Mouse (Mus musculus) intestine, embryonic 15.5 days (tissue): ENCODE results near the gene Ano9. TPM values are rescaled to one million over a fixed set of nuclear protein-coding genes. Genes with fewer than 3 reads are reported as not detected.

Source experiments
- ATAC-seq: fragments of 200-750 bp; cut with Nextera tagmentation; 2 replicates; pipeline ENCODE4 v1.8.0; 2017; ENCODE audit warnings: moderate TSS enrichment, moderate library complexity
- H3K27ac ChIP-seq: fragments of 300-500 bp; sonication (generic); 2 replicates; pipeline ENCODE4 v1.5.1; 2015; ENCODE audit warnings: mild to moderate bottlenecking, inconsistent platforms
- H3K27me3 ChIP-seq: fragments of 300-500 bp; sonication (generic); replicated peaks from 2 replicates; pipeline ENCODE4 v1.6.1; 2015; ENCODE audit warnings: inconsistent platforms
- H3K36me3 ChIP-seq: fragments of 300-500 bp; sonication (generic); 2 replicates; pipeline ENCODE4 v1.6.1; 2015; ENCODE audit warnings: inconsistent platforms
- H3K4me1 ChIP-seq: fragments of 300-500 bp; sonication (generic); replicated peaks from 2 replicates; pipeline ENCODE4 v1.6.1; 2015; ENCODE audit warnings: inconsistent platforms
- H3K4me2 ChIP-seq: fragments of 300-500 bp; sonication (generic); replicated peaks from 2 replicates; pipeline ENCODE4 v1.6.1; 2015; ENCODE audit warnings: mild to moderate bottlenecking, inconsistent platforms
- H3K4me3 ChIP-seq: fragments of 300-500 bp; sonication (generic); replicated peaks from 2 replicates; pipeline ENCODE4 v1.5.1; 2015; ENCODE audit warnings: inconsistent platforms
- H3K9ac ChIP-seq: fragments of 300-500 bp; sonication (generic); 2 replicates; pipeline ENCODE4 v1.6.1; 2015; ENCODE audit warnings: inconsistent platforms
- H3K9me3 ChIP-seq: fragments of 300-500 bp; sonication (generic); 2 replicates; pipeline ENCODE4 v1.6.1; 2016; ENCODE audit warnings: inconsistent platforms
- WGBS: fragments of 180-500 bp; shearing (Covaris S2); methylation state at CpG from one replicate; pipeline ENCODE4 v1.1.7; 2015; 5-methylcytosine and 5-hydroxymethylcytosine counted together
- polyA plus RNA-seq: library from polyadenylated mRNA; unstranded; fragments of >200 nt; fragmentation: Nextera tagmentation; extraction: Ambion mirVana; gene quantifications from 2 replicates; pipeline ENCODE4 v1.2.1, GENCODE M21; 2015

Gene Ano9
- polyA plus RNA-seq, 1 experiment from 2014 or later, result 29.5 TPM

DNA sequence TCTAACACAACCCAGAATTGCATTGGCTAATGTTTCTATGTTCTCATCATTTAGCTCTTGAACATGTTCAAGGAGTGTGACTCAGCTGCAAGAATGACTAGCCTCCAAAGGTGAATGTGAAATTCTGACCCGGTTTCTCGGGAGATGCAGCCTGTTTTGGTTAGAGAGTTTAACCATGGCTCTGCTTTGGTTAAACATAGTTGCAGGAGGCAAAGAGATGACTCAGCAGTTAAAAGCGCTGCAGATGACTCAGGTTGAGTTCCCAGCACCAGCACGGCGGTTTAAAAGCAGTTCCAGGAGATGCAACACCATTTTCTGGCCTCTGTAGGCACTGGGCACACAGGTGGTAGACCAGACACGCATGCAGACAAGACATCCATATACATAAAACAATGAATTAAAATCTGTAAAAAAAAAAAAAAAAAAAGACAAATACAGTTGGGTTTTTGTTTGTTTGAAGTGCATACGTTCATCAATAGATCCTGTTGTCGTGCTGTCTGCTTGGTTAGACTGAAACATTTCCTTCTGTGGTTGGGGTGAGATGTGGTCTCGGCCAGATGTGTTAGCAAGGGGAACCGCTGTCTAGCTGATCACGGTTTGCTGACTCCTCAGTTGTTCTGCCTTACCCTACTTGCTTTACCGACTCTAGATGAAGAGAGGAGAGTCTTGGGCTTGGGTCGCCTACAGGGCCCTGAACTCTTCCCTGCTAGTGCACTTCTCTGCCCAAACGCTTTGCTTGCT lies 58.8 kb downstream of the Ano9 start:
- Histone ChIP-seq H3K4me3 (no peak overlapping the region), H3K9me3 (no peaks in the 10 kb centered on the region), H3K36me3 (no peaks in the 10 kb centered on the region), H3K27ac (no peak overlapping the region), H3K4me2 (no peak overlapping the region), H3K27me3 (no peaks in the 10 kb centered on the region), H3K9ac (no peak overlapping the region), H3K4me1 (peaks cover 18% of the 10 kb centered on the region)
- no peak for ATAC-seq
- WGBS, result 89% methylated on average over 14 of the region's 14 CpGs

DNA sequence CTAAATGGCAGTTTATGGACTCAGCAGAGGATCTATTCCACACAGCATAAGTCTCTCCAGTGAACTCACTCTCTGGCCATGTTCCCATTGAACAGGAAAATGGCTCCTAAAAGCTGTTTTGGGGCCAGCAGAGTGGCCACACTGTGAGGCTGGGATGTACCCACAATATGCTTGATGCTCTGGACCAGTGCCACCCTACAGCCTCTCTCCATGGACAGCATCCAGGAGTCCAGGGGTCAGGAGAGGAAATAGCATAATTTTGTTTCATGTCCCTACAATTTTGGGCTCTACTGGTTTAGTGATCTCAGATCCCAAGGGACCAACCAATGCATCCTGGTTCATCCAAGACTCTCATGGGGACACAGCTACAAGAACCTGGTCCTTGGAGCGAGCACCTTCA lies 60.1 kb downstream of the Ano9 start:
- WGBS, result 97% methylated on average over 1 of the region's 1 CpGs
- Histone ChIP-seq H3K4me1 (peaks cover 17% of the 10 kb centered on the region), H3K9ac (no peak overlapping the region), H3K27ac (no peak overlapping the region), H3K4me3 (no peak overlapping the region), H3K4me2 (no peak overlapping the region), H3K27me3 (no peaks in the 10 kb centered on the region), H3K9me3 (no peaks in the 10 kb centered on the region), H3K36me3 (no peaks in the 10 kb centered on the region)
- ATAC-seq, result no peak

DNA sequence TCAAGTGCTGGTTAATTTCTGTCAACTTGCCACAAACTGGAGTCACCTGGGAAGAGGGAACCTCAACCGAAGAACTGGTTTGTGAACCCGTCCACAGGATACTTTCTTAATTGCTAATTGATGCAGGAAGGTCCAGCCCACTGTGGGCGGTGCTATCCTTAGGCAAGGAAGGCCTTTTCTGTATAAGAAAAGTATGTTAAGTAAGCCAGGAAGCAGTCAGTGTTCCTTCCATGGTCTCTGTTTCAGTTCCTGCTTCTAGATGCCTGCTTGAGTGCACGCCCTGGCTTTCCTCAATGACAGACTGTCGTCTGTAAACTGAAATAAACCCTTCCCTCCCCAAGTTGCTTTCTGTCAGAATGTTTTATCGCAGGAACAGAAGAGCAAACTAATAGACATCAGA lies 60.6 kb downstream of the Ano9 start:
- no peak overlapping the region for H3K9ac ChIP-seq
- 81% methylated on average over 6 of the region's 6 CpGs for WGBS
- H3K4me3 ChIP-seq, result no peak overlapping the region
- no peak overlapping the region for H3K27ac ChIP-seq
- H3K9me3 ChIP-seq, result no peaks in the 10 kb centered on the region
- H3K27me3 ChIP-seq, result no peaks in the 10 kb centered on the region
- no peaks in the 10 kb centered on the region for H3K36me3 ChIP-seq
- no peak for ATAC-seq
- peaks cover 13% of the 10 kb centered on the region for H3K4me1 ChIP-seq
- no peak overlapping the region for H3K4me2 ChIP-seq

DNA sequence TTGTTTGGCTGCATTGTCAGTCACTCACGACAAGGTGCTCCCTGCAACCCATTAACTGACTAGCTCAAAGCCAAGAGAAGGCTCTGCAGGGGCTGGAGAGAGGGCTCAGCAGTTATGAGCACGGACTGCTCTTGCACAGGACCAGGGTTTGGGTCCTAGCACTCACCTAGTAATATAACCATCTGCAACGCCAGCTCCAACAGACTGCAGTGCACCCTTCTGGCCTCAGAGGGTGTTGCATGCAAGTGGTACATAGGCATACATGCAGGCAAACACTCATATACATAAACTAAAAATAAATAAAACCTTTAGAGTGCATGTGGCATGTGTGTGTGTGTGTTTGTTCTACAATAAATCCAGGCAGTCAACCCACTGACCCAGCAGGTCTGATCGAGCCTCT lies 61.8 kb downstream of the Ano9 start:
- Histone ChIP-seq H3K36me3 (no peaks in the 10 kb centered on the region), H3K9ac (no peak overlapping the region), H3K27me3 (no peaks in the 10 kb centered on the region), H3K27ac (no peak overlapping the region), H3K9me3 (no peaks in the 10 kb centered on the region), H3K4me1 (peaks cover 6% of the 10 kb centered on the region; the same call in 1 of the 2 replicates), H3K4me3 (no peak overlapping the region), H3K4me2 (no peak overlapping the region)
- 77% methylated on average over 4 of the region's 4 CpGs for WGBS
- ATAC-seq, result no peak

DNA sequence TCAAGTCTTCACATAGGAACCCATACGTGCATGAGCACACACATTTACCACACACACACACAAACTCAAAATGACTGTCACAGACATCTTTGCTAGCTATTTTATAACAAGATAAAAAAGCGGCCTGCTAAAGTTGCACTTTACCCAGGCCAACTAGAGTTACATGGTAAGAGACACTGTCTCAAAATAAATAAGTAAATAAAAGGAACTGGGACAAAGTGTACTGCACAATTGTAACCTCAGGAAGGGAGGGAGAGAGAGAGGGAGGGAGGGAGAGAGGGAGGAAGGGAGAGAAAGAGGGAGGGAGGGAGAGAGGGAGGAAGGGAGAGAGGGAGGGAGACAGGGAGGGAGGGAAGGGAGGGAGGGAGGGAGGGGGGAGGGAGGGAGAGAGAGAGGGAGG lies 65.2 kb downstream of the Ano9 start:
- Histone ChIP-seq H3K36me3 (no peaks in the 10 kb centered on the region), H3K4me3 (no peak overlapping the region), H3K27me3 (no peaks in the 10 kb centered on the region), H3K4me1 (peaks cover 7% of the 10 kb centered on the region), H3K4me2 (no peak overlapping the region), H3K9ac (no peak overlapping the region), H3K9me3 (no peaks in the 10 kb centered on the region), H3K27ac (no peak overlapping the region)
- WGBS, result 73% methylated on average over 2 of the region's 2 CpGs
- no peak for ATAC-seq

DNA sequence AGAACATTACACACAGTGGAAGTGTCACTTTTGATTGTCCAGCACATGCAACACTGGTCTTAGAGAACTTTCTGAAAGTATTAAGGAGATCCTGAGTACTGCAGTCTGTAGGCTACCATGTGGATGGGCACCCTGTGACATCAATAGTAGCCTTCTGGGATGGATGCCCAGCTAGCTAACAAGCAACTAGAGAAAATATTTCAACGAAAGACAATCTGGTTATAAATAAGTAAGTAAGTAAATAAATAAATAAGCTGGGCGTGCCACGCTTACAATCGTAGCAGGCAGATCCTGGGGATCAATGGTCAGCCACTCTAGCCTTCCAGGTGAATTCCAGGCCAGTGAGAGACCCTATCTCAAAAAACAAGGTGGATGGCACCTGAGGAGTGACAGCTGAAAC lies 65.6 kb downstream of the Ano9 start:
- Histone ChIP-seq H3K4me3 (no peak overlapping the region), H3K27ac (no peak overlapping the region), H3K36me3 (no peaks in the 10 kb centered on the region), H3K9me3 (no peaks in the 10 kb centered on the region), H3K9ac (no peak overlapping the region), H3K4me1 (peaks cover 11% of the 10 kb centered on the region), H3K4me2 (no peak overlapping the region), H3K27me3 (no peaks in the 10 kb centered on the region)
- 83% methylated on average over 4 of the region's 4 CpGs for WGBS
- ATAC-seq, result no peak

Other genes starting within 250 kb of the Ano9 start
- gene Psmd13, start 235.8 kb downstream of the Ano9 start, polyA plus RNA-seq, result 194 and 214 TPM in 2 replicates
- gene Sirt3, start 235.5 kb downstream of the Ano9 start, polyA plus RNA-seq, result 27.7 and 31.4 TPM in 2 replicates
- not detected in 2 replicates for gene Cox8b, start 217.4 kb downstream of the Ano9 start, polyA plus RNA-seq
- gene Nlrp6, start 196.9 kb downstream of the Ano9 start, polyA plus RNA-seq, result 42.9 and 46.8 TPM in 2 replicates
- gene Pgghg, start 176.4 kb downstream of the Ano9 start, polyA plus RNA-seq, result 21.6 and 21.9 TPM in 2 replicates
- 2.4 and 3.4 TPM in 2 replicates for gene Ifitm5, start 167.5 kb downstream of the Ano9 start, polyA plus RNA-seq
- 0.69 TPM in 1 of 2 replicates, not detected in the other for gene Gm45717, start 161.9 kb downstream of the Ano9 start, polyA plus RNA-seq
- 1,251 and 1,347 TPM in 2 replicates for gene Ifitm2, start 161.8 kb downstream of the Ano9 start, polyA plus RNA-seq
- gene Ifitm1, start 150.6 kb downstream of the Ano9 start, polyA plus RNA-seq, result 145 and 148 TPM in 2 replicates
- gene Ifitm3, start 107.0 kb downstream of the Ano9 start, polyA plus RNA-seq, result 255 and 288 TPM in 2 replicates
- gene Ifitm6, start 99.9 kb downstream of the Ano9 start, polyA plus RNA-seq, result 1.6 and 3.6 TPM in 2 replicates
- not detected in 2 replicates for gene Gm17387, start 88.7 kb downstream of the Ano9 start, polyA plus RNA-seq
- 7.9 and 10.7 TPM in 2 replicates for gene B4galnt4, start 56.7 kb downstream of the Ano9 start, polyA plus RNA-seq
- gene Pkp3, start 39.6 kb downstream of the Ano9 start, polyA plus RNA-seq, result 24.6 and 26.1 TPM in 2 replicates
- 17.8 and 20.5 TPM in 2 replicates for gene Sigirr, start 17.2 kb downstream of the Ano9 start, polyA plus RNA-seq
- gene Ptdss2, start 4.6 kb upstream of the Ano9 start, polyA plus RNA-seq, result 58.0 and 59.7 TPM in 2 replicates
- gene Rnh1, start 55.1 kb upstream of the Ano9 start, polyA plus RNA-seq, result 123 and 155 TPM in 2 replicates
- 92.9 and 107 TPM in 2 replicates for gene Hras, start 76.2 kb upstream of the Ano9 start, polyA plus RNA-seq
- gene Lrrc56, start 76.4 kb upstream of the Ano9 start, polyA plus RNA-seq, result 5.1 and 5.4 TPM in 2 replicates
- gene Lmntd2, start 96.3 kb upstream of the Ano9 start, polyA plus RNA-seq, result 3.5 and 3.6 TPM in 2 replicates
- 63.7 and 70.0 TPM in 2 replicates for gene Rassf7, start 98.1 kb upstream of the Ano9 start, polyA plus RNA-seq
- 61.9 and 62.1 TPM in 2 replicates for gene Phrf1, start 111.0 kb upstream of the Ano9 start, polyA plus RNA-seq
- 5.2 and 5.7 TPM in 2 replicates for gene Irf7, start 148.7 kb upstream of the Ano9 start, polyA plus RNA-seq
- 75.8 and 96.1 TPM in 2 replicates for gene Cdhr5, start 159.0 kb upstream of the Ano9 start, polyA plus RNA-seq
- 203 and 260 TPM in 2 replicates for gene Sct, start 161.3 kb upstream of the Ano9 start, polyA plus RNA-seq
- 0.35 and 0.40 TPM in 2 replicates for gene Drd4, start 174.2 kb upstream of the Ano9 start, polyA plus RNA-seq
- gene Deaf1, start 209.9 kb upstream of the Ano9 start, polyA plus RNA-seq, result 63.1 and 63.5 TPM in 2 replicates
- gene Tmem80, start 209.9 kb upstream of the Ano9 start, polyA plus RNA-seq, result 35.1 and 35.6 TPM in 2 replicates
- 117 and 133 TPM in 2 replicates for gene Eps8l2, start 221.1 kb upstream of the Ano9 start, polyA plus RNA-seq